Mouse (Mus musculus): ENCODE measurements around the gene Trove2.

GRCm38 (mm10) chr1:143710627-143710976, 66.3 kb downstream of the Trove2 start:
- TF ChIP-seq POLR2A (IDR thresholded peaks at IDR 0.05; ENCODE audit: low read depth, low read length) (no peak), CTCF (IDR thresholded peaks at IDR 0.05; ENCODE audit: extremely low read depth, insufficient read depth, insufficient read length, insufficient replicate concordance) (no peak)

Measured in spleen, adult 2 months (tissue).